Mouse (Mus musculus) ovary, postnatal 14 days (tissue): ENCODE results near the gene Plekhb1.

ENCODE experiments used
- DNase-seq: peaks from one replicate; pipeline ENCODE4 v3.0.0; 2022; ENCODE audit warnings: low spot score

Plekhb1 gene

DNA sequence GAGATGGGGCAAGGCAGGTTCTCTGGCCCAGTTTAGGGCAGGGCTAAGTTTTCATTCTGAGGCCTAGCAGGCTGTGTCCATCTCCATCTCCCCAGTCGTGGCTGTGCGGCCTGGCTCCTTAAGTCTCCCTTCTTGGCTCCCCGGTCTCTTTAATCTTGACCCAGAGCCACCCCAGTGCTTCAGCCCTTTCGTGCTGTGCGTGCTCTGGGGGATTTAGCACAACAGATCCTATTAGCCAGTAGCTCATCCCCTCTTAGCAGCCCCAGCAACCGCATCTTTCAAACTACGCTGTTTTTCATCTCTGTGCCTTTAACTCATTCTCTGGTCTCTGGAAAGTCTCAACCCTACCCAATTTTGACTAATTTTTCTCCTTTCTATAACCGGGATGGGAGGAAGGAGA, at the start of gene Plekhb1:
Plekhb1 (minus strand) TSS at position 184 of the 400 bp plus-strand sequence.
- no peak for DNase-seq

GRCm38 (mm10) chr7:100706883-100707480, 44.8 kb upstream of the Plekhb1 start:
- DNase-seq: no peak

DNA sequence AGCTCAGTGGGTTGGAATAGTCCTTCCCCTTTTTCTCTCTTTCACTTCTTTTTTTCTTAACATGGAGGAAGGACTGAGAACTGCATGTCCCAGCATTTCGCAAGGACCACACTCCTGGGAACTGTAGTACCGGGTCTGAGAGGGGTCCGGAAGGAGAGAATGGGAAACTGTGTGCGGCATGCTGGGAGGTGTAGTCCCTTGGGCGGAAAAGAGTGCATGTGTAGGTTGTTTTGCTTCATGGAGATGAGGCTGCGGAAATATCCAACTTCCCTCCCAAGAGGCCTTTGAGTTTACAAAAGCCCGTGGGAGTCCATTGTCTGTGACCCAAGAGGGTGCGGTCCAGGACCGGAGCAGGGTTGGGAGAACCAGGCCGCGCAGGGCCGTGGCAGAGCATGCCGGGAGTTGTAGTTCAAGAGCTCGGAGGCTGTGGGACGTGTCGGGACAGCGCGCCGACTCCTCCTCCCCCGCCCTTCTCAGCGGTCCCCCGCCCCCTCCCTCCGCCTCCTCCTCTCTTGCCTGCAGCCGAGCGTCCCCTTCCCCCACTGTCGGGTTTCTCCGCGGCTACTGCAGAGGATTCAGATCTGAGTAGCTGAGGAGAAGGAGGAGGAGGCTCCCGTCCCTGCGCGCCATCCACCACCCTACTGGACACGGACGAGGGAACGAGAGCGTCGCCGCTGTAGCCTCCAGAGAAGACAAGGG, 44.1 kb upstream of the Plekhb1 start, which contains the start of gene Fam168a:
Fam168a (plus strand) TSS at position 493 of the 699 bp plus-strand sequence.
- DNase-seq: peak; percentile 76

GRCm38 (mm10) chr7:100699771-100700770, 37.9 kb upstream of the Plekhb1 start:
- no peak for DNase-seq

- no peak for DNase-seq
Measured at GRCm38 (mm10) chr7:100693199-100693598, 31.0 kb upstream of the Plekhb1 start.

DNA sequence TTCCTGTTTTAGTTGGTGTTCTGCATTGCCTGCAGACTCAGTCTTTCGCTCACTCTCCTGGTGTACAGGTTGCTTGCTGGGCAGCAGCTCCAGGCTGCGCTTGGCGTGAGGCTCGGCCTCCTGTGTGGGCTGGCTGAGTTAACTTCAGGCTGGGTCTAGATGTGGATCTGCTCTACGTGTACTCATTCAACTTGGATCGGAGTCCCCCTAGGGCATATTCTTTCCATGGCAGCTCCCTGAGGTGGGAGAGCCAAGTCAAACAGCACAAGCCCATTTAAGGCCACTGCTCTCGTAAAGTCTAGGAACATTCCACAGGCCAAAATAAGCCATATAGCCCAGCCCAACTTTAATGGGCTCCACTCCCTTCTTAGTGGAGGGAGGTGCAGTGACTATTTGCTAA, 26.3 kb upstream of the Plekhb1 start:
- DNase-seq: no peak

DNA sequence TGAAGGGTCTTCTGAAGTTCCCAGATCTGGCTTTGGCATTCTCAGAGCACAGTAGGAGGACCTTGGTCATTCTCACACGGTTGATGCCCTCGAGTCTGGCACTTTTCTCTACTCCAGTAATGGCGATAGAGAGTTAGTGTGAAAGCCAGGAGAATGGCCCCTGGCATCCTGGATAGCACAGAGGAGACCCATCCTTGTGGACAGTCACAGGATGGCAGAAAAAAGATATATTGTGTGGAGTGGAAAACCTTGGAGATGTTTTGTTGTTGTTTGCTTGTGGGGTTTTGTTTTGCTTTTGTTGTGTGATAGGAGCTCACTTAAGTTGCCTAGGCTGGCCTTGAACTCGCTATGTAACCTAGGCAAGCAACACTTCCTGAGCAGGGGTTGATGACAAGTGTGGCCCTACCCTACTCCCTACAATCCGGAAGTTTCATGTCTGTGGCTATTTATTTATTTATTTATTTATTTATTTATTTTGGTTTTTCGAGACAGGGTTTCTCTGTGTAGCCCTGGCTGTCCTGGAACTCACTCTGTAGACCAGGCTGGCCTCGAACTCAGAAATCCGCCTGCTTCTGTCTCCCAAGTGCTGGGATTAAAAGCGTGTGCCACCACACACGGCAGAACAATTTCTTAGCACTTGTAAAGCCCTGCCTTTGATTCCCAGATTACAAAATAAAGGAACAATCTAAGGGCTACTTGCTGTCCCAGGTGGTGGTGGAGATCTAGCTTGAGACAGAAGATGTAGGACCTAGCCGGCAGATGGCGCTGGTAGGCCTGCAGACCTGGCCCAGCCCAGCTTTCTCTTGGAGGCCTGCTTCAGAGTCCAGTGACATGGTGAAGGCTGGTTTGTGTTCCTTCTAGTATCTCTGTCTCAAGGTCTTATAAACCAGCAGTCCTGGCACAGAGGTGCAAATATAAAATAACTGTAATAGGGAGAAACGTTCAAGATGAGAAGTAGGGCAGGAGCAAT, 23.1 kb upstream of the Plekhb1 start:
- DNase-seq: peak; percentile 70

- DNase-seq: peak; percentile 54
Measured at GRCm38 (mm10) chr7:100684538-100684937, 22.3 kb upstream of the Plekhb1 start.

- DNase-seq: no peak
Measured at GRCm38 (mm10) chr7:100684081-100684480, 21.9 kb upstream of the Plekhb1 start.

DNA sequence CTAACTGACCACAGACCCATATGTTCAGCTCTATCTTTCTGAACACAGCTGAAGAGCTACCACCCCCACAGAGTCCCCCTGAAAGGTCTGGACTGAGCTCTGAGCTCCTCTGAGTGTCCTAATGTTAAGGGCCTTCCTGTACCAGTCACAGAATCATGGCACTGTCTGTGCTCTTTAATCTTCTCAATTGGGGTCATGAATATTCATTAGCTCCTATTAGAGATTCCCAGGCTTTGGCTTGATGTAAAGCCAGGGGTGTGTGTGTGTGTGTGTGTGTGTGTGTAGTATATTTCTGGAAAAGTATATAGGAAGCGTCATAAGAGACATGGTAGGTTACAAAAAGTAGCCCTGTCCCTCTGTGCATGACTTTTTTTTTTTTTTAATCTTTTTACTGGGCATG, 21.0 kb upstream of the Plekhb1 start:
- DNase-seq: no peak

- DNase-seq: no peak
Measured at GRCm38 (mm10) chr7:100681132-100681531, 18.9 kb upstream of the Plekhb1 start.

GRCm38 (mm10) chr7:100678948-100679880, 17.0 kb upstream of the Plekhb1 start:
- DNase-seq: no peak

GRCm38 (mm10) chr7:100678052-100678451, 15.8 kb upstream of the Plekhb1 start:
- DNase-seq: no peak

- DNase-seq: no peak
Measured at GRCm38 (mm10) chr7:100674941-100675340, 12.7 kb upstream of the Plekhb1 start.

DNA sequence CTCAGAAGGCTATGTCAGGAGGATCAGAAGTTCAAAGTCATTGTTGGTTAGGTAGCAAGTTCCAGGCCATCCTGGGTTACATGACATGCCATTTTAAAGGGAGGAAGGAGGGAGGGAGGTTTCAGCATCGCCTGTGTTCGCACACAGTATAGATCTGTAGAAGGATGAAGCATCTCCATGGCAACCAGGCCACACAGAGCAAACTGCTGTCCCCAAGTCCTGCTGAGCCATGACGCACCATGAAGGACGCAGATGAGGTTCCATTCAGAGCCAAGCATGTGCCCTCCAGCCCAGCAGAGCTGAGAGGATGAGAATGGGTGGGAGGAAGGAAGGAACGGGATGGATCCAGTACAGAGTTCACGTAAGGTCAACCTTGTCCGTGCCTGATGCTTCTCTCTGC, 11.2 kb upstream of the Plekhb1 start:
- DNase-seq: no peak

DNA sequence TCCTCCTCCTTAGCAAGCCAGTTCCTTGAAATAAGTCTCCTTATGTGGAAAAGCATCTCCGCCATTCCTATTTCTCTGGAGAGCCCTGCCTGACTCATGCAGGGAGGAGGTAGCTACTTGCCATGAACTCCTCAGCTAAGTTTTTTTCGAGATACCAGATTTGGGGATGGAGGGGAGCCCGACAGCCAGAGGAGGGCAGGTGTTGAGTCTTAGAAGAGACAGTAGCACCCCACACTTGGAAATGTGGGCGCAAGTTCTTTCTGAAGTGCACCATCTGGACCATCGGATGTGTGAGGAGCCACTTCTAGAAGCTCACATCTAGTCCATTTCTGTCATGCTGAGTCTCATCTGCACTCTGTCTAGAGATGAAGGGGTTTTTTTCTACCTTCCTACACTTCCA, 8.4 kb upstream of the Plekhb1 start:
- no peak for DNase-seq

- no peak for DNase-seq
Measured at GRCm38 (mm10) chr7:100663729-100664304, 1.6 kb upstream of the Plekhb1 start.

DNA sequence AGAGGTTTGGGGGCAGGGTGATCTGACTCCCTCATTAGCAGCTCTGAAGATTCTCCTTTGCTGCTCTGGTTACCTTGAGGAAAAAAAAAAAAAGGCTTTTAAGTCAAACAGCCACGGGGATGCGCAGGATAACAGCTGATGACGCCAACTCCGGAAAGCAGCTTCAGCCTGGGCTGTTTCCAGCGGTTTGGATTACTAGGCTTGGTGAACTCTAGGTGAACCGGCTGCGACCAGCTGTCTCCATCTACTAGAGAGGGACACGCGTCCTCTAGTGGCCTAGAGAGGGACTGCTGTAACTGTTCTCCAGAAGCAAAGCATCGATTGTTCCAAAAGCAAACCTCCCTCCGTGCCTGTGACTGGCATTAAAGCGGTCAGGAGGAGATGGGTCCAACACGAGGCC, 976 bp upstream of the Plekhb1 start:
- DNase-seq: peak; percentile 77

GRCm38 (mm10) chr7:100661264-100661663, 950 bp downstream of the Plekhb1 start:
- DNase-seq: no peak

DNA sequence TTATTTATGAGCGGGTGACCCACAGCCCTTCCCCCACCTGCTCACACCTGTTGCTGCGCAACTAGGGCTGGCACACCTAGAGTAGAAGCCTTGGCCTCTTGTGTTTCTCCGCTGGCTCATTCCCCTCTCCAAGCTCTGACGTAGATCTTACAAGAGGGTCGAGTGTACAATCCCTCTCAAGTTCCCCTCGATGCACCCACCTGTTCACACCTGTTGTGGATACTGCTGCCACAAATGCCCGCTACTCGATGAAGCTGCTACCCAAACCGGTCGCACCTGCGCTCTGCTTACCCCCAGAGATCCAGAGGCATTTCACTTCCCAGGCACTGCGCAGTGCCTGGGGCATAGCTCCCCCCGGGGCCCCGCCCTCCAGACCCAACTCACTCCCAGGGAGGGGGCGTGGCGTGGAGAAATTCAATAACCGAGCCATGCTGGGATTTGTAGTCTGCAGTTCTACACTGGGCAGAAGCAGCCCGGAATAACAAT, 4.1 kb downstream of the Plekhb1 start:
- DNase-seq: no peak
